Mouse (Mus musculus): Measurements from ENCODE around the gene L3mbtl1. TPM values are rescaled to one million over a fixed set of nuclear protein-coding genes. Genes with fewer than 3 reads are reported as not detected.

L3mbtl1 gene
- polyA plus RNA-seq, 1 experiment, result 0.51 TPM

DNA sequence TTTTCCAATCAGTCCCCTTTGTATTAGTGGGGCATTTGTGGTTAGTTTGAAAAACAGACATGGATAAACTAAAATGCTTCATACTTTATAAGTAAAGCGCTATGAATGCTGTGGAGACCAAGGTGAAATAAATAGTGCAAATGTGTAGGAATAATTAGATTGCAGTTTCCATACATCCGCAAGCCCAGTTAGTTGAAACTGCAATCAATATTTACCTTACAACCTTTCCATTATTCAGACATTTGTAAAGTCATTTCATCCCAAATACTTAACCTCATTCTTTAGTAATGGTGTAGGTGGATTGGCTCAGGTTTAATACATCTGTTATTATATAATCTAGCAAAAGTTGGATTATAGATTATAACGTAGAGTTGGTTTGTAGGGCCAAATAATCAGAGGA lies 7.6 kb upstream of the L3mbtl1 start:
- H3K27ac ChIP-seq (ENCODE audit: insufficient read depth, low read length), result no peak overlapping the region
- no peak for TF ChIP-seq POLR2A (IDR thresholded peaks at IDR 0.05; ENCODE audit: low read depth, low read length)
- H3K4me3 ChIP-seq (ENCODE audit: insufficient read depth, low read length), result no peak overlapping the region
- H3K4me1 ChIP-seq (ENCODE audit: control insufficient read depth, insufficient read depth, low read length), result peaks cover 2% of the 10 kb centered on the region

GRCm38 (mm10) chr2:162939562-162939961 lies 3.7 kb upstream of the L3mbtl1 start:
- Histone ChIP-seq H3K4me1 (ENCODE audit: control insufficient read depth, insufficient read depth, low read length) (no peaks in the 10 kb centered on the region), H3K27ac (ENCODE audit: insufficient read depth, low read length) (no peak overlapping the region), H3K4me3 (ENCODE audit: insufficient read depth, low read length) (no peak overlapping the region)
- TF ChIP-seq POLR2A (IDR thresholded peaks at IDR 0.05; ENCODE audit: low read depth, low read length), result no peak
- no peak for TF ChIP-seq CTCF (IDR thresholded peaks at IDR 0.05; ENCODE audit: borderline replicate concordance, insufficient read depth, low read length)

- Histone ChIP-seq H3K27ac (ENCODE audit: insufficient read depth, low read length) (no peak overlapping the region), H3K4me3 (ENCODE audit: insufficient read depth, low read length) (no peak overlapping the region), H3K4me1 (ENCODE audit: control insufficient read depth, insufficient read depth, low read length) (no peaks in the 10 kb centered on the region)
- TF ChIP-seq CTCF (IDR thresholded peaks at IDR 0.05; ENCODE audit: borderline replicate concordance, insufficient read depth, low read length) (no peak), POLR2A (IDR thresholded peaks at IDR 0.05; ENCODE audit: low read depth, low read length) (no peak)
Observed at GRCm38 (mm10) chr2:162943931-162944330, 659 bp downstream of the L3mbtl1 start.

DNA sequence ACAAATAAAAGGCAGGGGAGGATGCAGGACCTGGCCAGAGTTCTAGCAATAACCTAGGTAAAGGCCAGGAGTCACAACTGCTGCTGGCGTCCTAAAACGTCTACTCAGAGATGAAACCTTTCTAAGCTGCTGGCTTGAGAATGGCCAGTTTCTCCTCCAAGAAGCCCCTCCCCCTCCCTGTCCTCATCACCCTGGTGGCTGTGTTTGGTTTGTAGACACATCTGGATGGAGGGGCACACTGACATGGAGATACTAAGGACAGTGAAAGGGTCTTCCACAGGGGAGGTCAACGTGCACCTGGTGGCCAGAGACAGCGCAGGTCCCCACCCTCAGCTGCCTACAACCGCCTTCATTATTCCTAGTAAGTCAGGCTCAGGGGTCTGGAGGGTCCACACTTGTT lies 3.7 kb downstream of the L3mbtl1 start:
- TF ChIP-seq CTCF (IDR thresholded peaks at IDR 0.05; ENCODE audit: borderline replicate concordance, insufficient read depth, low read length) (no peak), POLR2A (IDR thresholded peaks at IDR 0.05; ENCODE audit: low read depth, low read length) (no peak)
- H3K4me1 ChIP-seq (ENCODE audit: control insufficient read depth, insufficient read depth, low read length), result no peaks in the 10 kb centered on the region
- no peak overlapping the region for H3K4me3 ChIP-seq (ENCODE audit: insufficient read depth, low read length)
- no peak overlapping the region for H3K27ac ChIP-seq (ENCODE audit: insufficient read depth, low read length)

- H3K4me1 ChIP-seq (ENCODE audit: control insufficient read depth, insufficient read depth, low read length), result no peaks in the 10 kb centered on the region
- no peak overlapping the region for H3K4me3 ChIP-seq (ENCODE audit: insufficient read depth, low read length)
- H3K27ac ChIP-seq (ENCODE audit: insufficient read depth, low read length), result no peak overlapping the region
- TF ChIP-seq POLR2A (IDR thresholded peaks at IDR 0.05; ENCODE audit: low read depth, low read length), result no peak
- no peak for TF ChIP-seq CTCF (IDR thresholded peaks at IDR 0.05; ENCODE audit: borderline replicate concordance, insufficient read depth, low read length)
Observed at GRCm38 (mm10) chr2:162947736-162948135, 4.5 kb downstream of the L3mbtl1 start.

DNA sequence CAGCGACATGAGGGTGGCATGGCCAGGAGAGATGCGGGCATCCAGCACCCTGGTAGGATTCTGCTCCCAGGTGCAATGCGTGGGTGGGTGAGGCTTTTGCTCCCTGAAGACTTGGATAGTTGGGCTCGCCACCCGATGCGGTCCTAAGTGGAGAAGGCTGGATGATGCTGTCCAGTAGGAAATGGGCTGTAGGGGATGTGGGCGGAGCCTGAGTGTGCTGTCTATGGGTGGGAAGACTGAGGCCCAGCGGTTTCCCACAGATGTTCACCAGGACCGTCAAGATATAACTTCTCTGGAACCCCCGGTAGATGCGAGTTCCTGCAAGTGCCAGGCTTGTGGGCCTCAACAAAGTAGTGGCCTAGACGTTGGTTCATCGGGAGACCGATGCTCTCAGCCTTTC lies 4.9 kb downstream of the L3mbtl1 start:
- no peaks in the 10 kb centered on the region for H3K4me1 ChIP-seq (ENCODE audit: control insufficient read depth, insufficient read depth, low read length)
- no peak overlapping the region for H3K27ac ChIP-seq (ENCODE audit: insufficient read depth, low read length)
- H3K4me3 ChIP-seq (ENCODE audit: insufficient read depth, low read length), result no peak overlapping the region
- TF ChIP-seq CTCF (IDR thresholded peaks at IDR 0.05; ENCODE audit: borderline replicate concordance, insufficient read depth, low read length), result no peak
- TF ChIP-seq POLR2A (IDR thresholded peaks at IDR 0.05; ENCODE audit: low read depth, low read length), result no peak

GRCm38 (mm10) chr2:162950776-162951175 lies 7.5 kb downstream of the L3mbtl1 start:
- H3K4me1 ChIP-seq (ENCODE audit: control insufficient read depth, insufficient read depth, low read length), result no peaks in the 10 kb centered on the region
- TF ChIP-seq POLR2A (IDR thresholded peaks at IDR 0.05; ENCODE audit: low read depth, low read length) (no peak), CTCF (IDR thresholded peaks at IDR 0.05; ENCODE audit: borderline replicate concordance, insufficient read depth, low read length) (no peak)
- no peak overlapping the region for H3K4me3 ChIP-seq (ENCODE audit: insufficient read depth, low read length)
- no peak overlapping the region for H3K27ac ChIP-seq (ENCODE audit: insufficient read depth, low read length)

GRCm38 (mm10) chr2:162956843-162957242 lies 13.6 kb downstream of the L3mbtl1 start:
- Histone ChIP-seq H3K4me3 (ENCODE audit: insufficient read depth, low read length) (no peak overlapping the region), H3K27ac (ENCODE audit: insufficient read depth, low read length) (no peak overlapping the region), H3K4me1 (ENCODE audit: control insufficient read depth, insufficient read depth, low read length) (peaks cover 2% of the 10 kb centered on the region; the same call in 1 of the 2 replicates)
- TF ChIP-seq POLR2A (IDR thresholded peaks at IDR 0.05; ENCODE audit: low read depth, low read length) (no peak), CTCF (IDR thresholded peaks at IDR 0.05; ENCODE audit: borderline replicate concordance, insufficient read depth, low read length) (no peak)

DNA sequence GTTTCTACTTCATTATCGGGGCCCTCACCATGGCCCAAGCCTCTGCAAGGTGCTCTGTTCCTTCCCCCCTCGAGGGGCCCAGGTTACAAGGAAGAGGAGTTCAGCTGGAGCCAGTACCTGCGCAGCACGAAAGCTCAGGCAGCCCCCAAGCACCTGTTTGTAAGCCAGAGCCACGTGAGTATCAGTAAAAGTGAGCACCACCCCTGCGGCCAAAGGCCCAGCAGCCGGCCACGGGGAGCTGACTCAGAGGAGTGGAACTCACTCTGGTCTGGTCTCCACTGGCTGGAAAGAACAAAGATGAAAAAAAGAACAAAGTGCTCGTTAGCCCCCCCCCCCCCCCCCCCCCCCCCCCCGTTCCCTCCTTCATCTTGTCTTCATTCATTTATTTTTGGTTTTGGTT lies 18.0 kb downstream of the L3mbtl1 start:
- Histone ChIP-seq H3K27ac (ENCODE audit: insufficient read depth, low read length) (no peak overlapping the region), H3K4me3 (ENCODE audit: insufficient read depth, low read length) (no peak overlapping the region), H3K4me1 (ENCODE audit: control insufficient read depth, insufficient read depth, low read length) (peaks cover 2% of the 10 kb centered on the region; the same call in 1 of the 2 replicates)
- TF ChIP-seq POLR2A (IDR thresholded peaks at IDR 0.05; ENCODE audit: low read depth, low read length), result no peak
- no peak for TF ChIP-seq CTCF (IDR thresholded peaks at IDR 0.05; ENCODE audit: borderline replicate concordance, insufficient read depth, low read length)

DNA sequence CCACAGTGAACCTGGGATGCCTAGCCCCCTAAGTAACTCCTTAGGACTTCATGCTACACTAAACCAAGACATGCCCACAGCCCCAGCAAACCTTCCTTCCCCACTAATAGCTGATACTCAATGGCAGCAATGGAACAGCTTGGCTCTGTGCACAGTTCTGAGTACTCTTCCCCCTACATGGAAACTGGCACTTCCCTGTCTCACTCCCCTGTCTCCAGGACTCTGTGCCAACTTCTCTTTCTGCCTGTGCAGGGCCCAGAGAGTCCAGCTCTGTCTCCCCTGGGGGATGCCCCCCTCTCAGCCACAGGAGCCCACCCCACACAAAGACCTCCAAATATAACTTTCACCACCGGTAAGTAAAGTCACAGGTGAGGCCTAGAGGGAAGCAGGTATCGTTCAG lies 23.5 kb downstream of the L3mbtl1 start:
- no peak for TF ChIP-seq POLR2A (IDR thresholded peaks at IDR 0.05; ENCODE audit: low read depth, low read length)
- TF ChIP-seq CTCF (IDR thresholded peaks at IDR 0.05; ENCODE audit: borderline replicate concordance, insufficient read depth, low read length), result no peak
- Histone ChIP-seq H3K4me1 (ENCODE audit: control insufficient read depth, insufficient read depth, low read length) (no peaks in the 10 kb centered on the region), H3K4me3 (ENCODE audit: insufficient read depth, low read length) (no peak overlapping the region), H3K27ac (ENCODE audit: insufficient read depth, low read length) (no peak overlapping the region)

- TF ChIP-seq CTCF (IDR thresholded peaks at IDR 0.05; ENCODE audit: borderline replicate concordance, insufficient read depth, low read length) (peak; percentile 68), POLR2A (IDR thresholded peaks at IDR 0.05; ENCODE audit: low read depth, low read length) (no peak)
Observed at GRCm38 (mm10) chr2:162968357-162968756, 25.1 kb downstream of the L3mbtl1 start.

More at GRCm38 (mm10) chr2:162968357-162968756, 25.1 kb downstream of the L3mbtl1 start:
- Histone ChIP-seq H3K4me1 (ENCODE audit: control insufficient read depth, insufficient read depth, low read length) (peaks cover 2% of the 10 kb centered on the region; the same call in 1 of the 2 replicates), H3K4me3 (ENCODE audit: insufficient read depth, low read length) (no peak overlapping the region), H3K27ac (ENCODE audit: insufficient read depth, low read length) (no peak overlapping the region)
